Mouse (Mus musculus) adrenal gland, adult 2 months (tissue): ENCODE measurements at regions not wholly inside any gene's neighbourhood (a gene's known extent, or its start where the extent isn't known, plus 50 kb on each side); places are given as distances from the start of the nearest gene placed in this dataset.
A peak's percentile ranks its signal among the peaks of the same experiment; 100 is the strongest.

Experiments
- DNase-seq: peaks from one replicate; pipeline ENCODE4 v3.0.0; 2021

DNA sequence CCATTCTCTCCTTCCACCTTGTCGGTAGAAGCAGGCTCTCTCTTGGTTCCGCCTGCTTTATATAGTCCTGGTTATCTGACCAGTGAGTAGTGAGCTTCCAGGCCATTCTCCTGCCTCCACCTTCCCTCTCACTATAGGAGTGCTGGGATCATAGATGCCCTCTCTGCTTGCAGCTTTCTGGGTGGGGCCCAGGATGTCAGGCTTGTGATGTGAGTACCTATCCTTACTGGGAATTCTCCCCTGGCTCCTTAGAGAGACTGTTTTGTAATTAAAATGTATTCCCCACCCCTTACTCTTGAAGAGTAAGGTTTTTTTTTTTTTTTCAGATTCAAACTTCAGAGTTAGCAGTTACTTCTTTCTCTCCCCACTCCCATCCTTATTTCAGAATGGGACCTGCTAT lies 291.1 kb upstream of the Rtl1 start:
- no peak for DNase-seq

DNA sequence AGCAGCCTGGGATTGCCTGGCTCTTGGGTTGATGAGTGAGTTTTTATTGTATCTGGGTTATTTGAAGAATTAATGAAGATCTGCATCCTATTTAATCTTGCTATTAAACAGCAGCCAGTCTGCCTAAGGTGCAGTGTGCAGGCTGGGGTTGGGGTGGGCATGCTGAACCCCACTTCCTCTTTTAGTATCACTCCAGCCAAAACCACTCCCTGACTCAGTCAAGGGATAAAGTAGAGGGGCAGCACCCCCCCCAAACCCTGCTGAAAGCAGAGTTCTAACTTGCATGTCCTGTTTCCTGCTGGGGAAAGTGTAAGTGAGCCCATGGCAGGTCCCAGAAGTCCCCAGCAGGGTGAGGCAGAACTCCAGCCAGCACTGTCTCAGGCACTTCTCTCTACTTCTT lies 292.7 kb upstream of the Rtl1 start:
- no peak for DNase-seq

DNA sequence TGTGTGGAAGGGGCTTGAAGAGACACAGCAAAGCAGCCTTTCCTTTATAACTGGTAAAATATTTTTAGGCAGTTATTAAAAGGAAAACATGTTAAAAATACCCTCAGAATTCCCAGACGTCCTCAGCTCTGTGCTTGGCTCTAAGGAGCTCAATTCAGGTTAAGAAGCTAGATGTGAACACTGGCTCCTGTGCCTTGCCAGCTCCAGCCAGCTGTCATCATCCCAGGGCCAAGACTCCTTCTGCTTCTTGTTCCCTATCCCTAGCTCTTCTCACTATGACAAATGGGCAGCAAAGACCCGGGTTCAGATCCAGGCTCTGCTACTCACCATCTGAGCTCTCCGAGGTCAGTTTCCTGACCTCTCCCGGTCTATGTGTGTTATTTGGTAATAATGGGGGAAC lies 293.5 kb upstream of the Rtl1 start:
- no peak for DNase-seq

DNA sequence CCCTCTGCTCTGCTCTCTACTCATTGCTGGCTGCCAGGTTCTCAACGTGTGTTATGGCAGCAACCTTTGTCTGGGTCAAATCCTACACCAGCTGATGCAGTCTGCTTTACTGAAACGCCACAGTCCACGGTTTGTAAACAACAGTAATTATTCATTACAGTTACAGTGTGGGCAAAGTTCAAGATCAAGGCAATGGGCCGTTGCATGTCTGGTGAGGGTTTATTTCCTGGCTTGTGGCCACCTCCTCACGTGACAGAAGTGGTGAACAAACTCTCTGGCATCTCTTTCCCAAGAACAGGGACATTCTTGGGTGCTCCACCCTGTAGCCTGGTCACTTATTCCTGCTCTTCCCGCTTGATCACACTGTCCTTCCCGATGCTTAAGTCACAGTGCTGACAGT lies 295.3 kb upstream of the Rtl1 start:
- DNase-seq = peak; percentile 77

DNA sequence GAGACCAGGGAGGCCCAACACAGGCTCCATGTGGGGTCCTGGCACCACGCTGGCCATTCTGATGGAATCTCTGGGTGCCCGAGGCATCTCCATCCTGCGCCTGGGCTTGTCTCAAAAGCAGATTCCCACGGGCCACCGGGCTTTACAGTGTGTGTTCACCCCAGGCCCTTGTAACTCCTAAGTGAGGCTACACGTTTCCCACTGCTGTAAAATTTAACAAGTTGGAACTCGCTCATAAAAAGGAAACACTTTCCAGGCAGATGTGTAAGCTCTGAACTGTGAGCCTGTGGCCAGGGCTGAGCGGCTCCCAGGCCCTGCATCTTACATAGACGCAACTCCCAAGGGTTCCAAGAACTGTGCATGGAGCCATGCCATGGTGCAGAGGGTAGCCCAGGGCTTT lies 296.3 kb upstream of the Rtl1 start:
- no peak for DNase-seq

DNA sequence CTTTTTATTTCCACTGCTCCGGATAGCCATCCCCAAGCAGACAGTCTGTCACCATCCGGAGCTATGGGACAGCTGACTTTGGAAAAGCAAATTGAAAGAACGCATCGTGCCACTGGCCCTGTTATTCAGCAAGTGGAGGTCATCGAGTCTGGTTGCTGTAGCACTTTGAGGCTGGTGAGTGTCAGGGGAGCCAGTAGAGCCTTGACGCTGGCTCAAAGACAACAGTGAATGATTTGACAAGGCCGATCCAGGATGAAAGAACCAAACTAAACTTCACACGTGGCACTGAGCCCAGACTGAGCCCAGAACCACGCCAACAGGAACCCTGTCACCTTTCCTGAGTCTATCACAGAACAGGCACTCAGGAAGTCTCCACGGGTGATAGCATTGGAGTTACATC lies 296.8 kb upstream of the Rtl1 start:
- DNase-seq = peak; percentile 59

DNA sequence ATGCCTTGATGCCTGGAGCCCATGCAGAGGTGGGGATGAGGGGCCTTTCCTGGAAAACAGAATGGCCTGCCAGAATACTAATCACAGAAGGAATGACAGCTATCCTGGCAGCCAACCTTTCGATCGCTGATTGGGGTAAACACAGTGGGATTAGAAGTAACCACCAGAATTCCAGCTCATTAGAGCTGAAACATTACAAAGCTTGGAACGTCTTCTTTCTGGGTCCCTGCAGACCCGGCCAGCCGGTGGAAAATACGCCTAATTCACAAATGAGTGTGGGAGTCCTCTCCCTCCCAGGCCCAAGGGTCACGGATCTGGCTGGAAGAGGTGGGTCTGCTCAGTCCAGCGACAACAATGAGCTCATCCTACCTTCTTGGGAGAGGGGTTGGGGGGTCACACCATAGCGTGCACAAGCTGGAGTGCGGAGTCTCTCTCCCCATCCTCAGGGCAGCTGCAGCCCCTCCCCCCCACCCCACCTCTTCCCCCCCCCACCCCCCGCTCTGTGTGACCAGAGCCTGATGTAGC lies 297.8 kb upstream of the Rtl1 start:
- DNase-seq = no peak

DNA sequence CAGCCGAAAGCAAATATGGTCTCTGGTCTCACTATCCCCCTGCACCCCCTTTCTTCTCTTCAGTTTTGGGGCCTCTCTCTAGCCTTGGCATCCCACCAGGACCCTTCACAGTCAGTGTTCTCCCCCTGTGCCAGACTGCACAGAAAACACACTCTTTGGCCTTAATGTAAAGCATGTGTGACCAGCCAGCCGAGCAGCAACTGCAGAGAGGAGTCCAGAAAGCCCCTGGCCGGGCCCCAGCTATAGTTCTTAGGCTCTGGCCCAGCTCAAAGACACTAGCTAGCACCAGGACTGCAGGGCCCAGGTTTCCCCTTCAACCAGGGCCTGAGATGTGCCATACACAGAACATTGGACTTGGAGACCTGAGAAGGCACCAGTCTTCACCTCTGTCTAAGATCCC lies 299.3 kb upstream of the Rtl1 start:
- DNase-seq = no peak

DNA sequence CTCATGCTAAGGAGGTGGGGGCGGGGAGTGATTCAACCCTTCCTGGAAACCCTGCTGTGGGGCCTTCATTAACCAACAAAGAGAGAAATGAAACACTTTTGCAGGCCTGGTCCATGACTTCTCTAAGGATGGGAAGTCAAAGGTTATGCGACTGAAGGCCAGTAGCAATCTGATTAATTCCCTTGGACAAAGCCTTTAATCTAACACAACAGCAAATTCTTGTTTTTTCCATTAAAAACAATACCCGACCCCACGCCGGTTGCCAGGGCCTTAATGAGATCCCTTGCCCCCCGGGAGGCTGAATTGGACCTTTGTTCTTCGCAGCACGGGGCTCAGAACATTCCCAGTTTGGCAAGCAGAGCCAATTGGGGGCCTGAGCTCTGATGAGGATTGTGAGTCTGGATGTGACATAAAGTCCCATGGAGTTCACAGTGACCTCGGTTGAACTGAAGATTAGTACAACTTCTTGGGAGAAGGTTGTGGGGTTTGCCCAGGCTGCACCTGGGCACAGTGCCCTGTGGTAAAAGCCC lies 310.9 kb upstream of the Rtl1 start:
- DNase-seq = no peak

DNA sequence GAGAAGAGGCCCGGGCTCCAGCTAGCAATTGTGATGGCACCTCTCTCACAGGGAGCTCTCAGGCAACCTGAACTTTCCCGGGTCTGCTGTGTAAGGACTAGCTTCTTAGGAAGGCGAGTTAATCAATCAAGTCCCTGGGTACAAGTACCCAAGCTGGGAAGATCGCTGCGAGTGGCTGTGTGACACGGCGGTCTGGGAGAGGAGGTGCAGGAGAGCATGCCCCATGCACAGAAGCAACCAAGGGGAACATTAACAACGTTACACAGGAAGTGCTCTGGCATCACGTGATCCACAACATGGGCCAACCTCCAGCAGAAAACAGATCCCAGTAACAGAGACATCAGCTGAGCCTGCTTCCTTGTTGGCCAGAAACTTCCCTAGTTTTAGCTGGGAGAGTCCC lies 311.4 kb upstream of the Rtl1 start:
- no peak for DNase-seq

DNA sequence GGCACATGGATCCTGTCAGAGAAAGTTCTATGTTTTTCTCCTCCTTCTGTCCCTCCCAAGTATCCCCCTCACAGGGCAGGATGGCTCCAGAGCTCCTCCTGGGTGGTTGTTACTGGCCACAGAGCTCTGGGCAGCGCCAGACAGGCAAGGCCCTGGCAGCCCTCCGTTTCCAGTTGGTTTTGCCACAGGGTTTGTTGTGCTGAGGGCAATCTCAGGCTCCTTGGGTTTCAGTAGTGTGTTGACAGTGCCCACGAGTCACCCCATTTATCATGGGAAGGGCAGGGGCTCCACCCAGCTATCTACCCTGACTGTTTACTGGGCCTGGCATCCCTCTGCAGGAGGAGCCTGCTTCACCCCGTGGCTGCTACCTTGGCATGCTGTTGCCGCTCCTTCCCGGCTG lies 317.6 kb upstream of the Rtl1 start:
- no peak for DNase-seq

DNA sequence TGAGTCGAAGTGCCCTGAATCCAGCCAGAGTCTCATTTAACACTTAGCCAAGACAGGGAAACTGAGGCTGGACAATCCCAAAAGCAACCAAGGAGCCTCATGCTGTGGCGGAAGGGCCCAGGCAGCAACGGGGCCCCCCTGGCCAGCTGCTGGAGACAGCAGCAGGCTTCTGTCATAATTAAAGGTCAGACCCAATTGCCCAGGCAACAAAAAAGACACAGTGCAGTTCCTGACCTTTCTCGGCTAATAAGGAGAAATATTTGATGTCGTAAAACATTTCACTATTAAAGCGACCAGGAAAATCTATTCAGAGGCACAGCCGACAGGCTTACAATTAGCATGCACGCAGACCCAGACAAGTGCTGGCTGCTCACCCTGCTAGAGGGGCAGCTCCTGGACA lies 318.8 kb upstream of the Rtl1 start:
- no peak for DNase-seq

DNA sequence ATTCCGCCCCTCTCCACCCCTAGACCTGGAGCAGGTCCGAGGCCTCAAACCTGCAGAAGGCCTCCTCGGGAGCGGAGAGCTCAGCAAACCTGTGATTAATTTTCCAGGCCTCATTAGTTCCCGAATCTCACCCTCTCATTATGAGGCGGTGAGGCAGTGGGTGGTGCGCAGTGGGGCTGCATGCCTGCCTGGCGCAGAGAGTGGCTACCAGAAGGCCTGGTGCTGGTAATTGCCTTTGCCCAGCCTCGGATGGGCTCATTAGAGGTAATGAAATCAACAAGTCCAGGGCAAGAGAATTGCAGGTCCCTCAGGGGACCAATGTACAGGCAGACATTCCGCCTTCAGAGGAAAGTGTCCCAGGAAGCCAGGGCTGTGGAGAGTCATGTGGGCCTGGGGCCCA lies 322.0 kb upstream of the Rtl1 start:
- no peak for DNase-seq

DNA sequence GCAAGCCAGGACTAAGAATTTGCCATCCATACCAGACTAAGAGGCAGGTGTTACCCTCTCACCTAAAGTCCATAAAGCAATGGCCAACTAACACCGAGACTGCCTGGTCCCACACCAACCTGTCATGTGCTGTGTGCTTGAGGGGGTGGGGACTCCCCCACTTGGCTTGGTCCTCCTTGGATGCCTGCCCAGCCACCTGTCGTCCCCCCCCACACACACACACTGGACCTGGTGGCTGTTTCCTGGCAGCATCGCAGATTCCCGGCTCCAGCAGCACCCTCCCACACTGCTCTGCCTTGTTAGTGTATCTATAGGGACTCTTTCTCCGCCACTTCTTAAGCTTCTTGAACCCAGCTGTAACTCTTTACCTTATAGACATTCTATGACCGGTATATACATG lies 325.7 kb upstream of the Rtl1 start:
- no peak for DNase-seq

DNA sequence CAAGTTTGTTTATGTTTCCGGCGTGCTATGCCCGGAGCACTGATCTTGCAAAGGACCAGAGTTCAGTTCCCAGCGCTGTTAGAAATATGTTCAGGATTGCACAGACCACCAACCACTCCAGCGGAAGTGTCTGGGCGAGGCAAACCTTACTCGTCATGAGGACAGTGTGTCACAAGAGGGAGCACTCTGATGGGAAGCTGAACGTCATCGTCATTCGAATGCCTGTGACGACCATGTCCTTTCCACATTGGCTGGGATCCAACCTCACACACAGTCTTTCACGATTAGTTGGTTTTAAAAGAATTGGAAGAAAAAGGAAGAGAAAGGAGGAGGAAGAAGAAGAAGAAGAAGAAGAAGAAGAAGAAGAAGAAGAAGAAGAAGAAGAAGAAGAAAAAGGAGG lies 326.5 kb upstream of the Rtl1 start:
- DNase-seq = no peak

DNA sequence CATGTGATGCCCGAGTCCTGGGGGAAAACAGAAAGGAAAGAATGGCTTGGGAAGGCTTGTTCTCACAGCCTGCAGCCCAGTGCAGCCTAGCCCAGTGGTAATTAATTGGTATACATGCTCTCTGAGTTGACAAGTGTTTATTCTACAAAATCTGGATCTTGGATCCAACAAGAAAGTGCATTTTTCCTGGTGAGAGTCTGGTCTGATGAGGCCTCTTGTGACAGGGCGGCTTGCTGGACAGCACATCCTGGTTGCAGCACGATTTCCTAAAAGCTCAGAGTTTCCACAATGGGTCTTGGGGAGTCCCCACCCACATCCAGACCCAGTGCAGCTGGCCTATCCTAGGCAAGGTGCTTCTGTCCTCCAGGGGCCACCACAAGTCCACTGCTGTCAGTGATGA lies 332.7 kb upstream of the Dio3 start:
- no peak for DNase-seq

DNA sequence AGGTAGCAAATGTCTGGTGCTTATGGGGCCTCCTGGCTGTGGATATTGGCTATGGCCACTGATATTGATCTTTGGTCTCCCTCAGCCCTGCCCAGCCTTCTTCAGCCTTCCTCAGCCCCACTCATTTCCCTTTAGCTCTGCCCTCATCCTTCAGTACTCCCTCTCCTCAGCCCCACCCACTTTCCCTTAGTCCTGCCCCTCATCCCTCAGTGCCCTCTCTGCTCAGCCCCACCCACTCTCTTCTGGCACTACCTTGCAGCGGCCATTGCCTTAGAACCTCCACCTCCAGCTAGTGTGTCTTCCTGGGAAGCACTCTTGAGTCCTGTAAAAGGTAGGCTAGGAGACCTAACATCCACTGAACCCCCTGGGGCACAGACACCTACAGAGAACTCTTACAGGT lies 331.9 kb upstream of the Dio3 start:
- DNase-seq = no peak

DNA sequence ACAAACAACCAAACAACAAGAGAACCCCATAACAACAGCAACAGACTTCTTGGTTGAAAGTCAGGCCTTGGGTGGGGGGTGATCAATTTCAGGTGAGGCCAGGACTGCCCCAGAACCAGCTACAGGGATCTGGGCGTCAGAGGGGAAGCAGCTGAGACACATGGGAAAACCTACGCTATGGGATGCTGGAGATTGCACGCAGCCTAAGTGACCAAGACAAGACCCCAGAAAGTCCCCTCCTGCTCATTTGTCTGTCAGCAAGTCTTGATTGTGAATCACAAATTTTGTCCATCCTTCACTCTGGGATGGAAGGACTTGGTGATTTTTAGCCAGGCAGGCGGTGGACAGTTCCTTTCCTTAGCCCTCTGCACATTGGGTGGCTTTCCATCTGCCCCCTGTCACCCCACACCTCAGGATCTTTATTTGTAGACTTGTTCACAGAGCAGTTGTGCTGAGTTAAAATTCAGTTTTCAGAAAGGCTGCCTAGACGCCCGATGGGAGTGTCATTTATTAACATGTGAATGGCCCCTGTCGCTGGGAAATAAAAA lies 330.9 kb upstream of the Dio3 start:
- DNase-seq = no peak

DNA sequence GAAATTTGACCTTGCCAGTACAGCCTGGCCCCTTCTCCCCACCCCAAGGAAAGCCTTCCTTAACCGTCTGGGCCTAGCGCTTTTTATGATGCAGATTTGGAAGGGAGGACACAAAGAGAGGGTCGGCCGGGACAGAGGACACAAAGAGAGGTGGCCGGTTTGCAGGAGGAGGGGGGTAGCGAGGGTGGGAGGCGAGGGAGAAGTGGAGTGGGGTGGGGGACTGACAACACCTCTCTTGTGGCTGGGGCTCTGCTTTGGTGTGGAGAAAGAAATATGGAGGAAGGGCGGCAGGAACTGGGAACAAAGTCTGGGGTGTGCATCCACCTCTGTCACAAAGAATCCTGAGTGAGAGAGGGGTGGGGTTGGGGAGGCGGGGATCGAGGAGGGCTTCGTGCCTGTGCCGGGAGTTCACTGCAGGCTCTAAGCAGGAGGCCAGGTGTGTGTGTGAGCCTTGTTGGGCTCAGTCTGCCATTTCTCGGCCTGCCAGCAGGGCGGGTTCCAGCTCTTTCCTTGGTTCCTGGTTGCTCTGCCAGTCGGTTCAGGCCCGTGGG lies 330.4 kb upstream of the Dio3 start:
- DNase-seq = no peak

DNA sequence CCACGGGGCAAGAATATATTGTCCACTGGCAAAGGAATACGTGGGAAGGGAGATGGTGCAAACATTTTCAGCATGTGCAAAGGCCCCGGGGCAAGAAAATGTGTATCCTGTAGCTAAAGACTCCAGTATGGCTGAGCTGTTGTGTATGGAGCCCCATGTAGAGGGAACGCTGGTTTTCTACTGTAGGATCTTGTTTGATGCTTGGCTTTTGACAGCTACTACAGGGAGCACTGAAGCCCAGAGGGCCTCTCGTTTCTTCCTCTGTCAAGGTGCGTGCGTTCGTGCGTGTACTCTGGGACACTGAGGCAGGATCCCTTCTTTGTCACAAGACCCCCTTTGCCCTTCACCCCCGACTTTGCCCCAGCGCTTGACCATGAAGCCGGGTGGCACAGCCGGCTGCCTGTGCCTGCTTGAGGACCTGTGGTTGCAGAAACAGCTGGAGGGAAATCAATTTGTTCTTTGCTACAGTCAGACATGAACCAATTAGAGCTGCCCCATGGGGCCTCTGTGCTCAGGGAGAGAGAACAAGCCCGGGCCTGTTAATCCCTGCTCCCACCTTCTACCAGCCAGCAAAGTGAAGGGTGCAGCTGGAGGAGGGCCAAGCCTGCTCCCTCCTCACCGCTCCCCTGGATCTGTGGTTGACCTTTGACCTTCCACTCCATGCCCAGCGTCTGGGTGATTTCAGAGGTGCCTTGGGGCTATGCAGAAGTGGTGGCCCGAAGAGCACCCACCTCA lies 329.5 kb upstream of the Dio3 start:
- DNase-seq = no peak

DNA sequence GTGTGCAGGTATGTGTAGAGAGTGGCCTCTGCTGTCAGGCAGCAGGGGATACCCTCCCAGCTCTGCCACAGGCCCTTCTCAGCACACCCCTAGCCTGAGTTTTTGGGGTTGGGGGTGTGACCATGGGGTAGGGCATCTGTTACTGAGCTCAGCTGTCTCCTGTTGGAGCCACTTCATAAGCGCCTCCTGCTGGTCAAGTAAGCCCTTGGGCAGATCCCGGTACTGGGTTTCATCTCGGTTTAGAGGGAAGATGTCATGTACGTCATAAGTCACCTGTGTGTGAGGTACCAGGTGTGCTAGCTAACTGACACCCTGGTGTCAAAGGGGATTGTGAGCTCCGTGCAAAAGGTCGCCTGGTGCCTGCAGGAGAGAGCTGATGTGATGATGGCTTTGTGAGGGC lies 328.2 kb upstream of the Dio3 start:
- DNase-seq = no peak

DNA sequence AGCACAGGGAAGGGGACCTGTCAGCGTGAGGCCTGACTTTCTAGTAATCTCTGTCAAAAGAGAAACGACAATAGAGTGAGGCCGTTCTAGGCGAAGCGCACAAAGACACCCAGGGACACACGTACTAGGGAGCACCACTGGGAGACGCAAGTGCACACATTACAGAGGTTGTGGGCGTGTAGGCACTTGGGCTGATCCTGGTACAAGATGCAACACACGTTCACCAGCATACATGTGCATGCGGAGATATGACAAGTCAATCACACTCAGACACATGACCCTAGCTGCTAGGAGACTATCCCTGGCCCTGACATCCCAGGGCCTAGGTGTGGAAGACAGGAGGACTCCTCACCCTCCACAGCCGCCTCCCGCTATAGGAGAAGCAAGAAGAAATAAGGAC lies 327.4 kb upstream of the Dio3 start:
- DNase-seq = no peak

DNA sequence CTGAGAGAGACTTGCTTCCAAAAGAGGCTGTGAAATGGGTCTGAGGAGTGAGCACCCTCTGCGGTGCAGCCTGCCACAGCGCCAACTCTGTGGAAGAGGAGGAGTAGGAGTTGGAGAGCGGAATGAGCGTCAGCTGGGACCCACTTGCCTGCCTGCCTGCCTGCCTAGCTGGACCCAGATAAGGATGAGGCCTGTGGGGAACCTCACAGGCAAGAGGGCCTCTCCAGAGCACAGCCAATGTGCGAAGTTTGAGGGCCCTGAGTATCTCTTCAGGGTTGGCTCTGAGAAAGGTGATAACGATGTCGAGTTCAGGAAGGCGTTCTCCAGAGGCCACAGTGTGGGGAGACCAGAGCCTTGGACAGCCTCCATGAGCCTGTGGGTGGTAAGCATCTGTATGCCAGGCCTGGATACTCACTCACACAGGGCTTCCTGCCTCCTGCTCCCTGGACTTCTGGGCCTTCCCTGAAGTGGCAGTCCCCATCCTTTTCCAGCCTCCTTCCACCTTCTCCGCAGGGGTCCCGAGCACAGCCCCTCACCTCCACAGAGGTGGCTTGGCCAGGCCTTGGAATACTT lies 326.9 kb upstream of the Dio3 start:
- no peak for DNase-seq
